Mouse (Mus musculus) heart, postnatal 4 days (tissue): ENCODE measurements at regions not wholly inside any gene's neighbourhood (a gene's known extent, or its start where the extent isn't known, plus 50 kb on each side); places are given as distances from the start of the nearest gene placed in this dataset.
A peak's percentile ranks its signal among the peaks of the same experiment; 100 is the strongest.

Experiments
- DNase-seq: peaks from one replicate; pipeline ENCODE4 v3.0.0; 2021

DNA sequence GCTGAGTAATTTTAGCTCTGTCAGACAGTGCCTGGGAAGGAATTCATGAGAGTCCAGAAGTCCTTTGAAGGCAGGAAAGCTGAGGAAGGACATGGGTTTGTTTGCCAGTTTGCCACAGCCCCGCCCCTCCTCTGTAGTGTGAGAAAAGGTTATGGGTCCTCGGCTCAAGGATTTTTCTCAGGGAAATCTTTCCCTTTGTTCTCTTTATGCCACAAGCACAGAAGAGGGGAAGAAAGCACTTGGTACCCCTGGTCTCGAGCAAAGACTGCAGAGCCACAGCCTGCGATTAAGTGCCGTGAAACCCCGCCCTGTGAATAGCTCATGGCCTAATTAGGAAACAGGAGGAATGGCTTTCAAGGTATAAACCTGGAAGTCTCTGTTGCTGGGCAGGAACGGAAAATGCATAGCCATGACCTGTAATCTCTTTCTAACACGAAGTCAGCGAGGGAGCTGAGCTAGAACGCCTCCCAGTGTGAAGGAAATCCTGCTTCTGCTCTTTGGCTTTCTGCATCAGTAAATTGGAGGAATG is 166.1 kb upstream of the Tars start:
- DNase-seq, result peak; percentile 5

DNA sequence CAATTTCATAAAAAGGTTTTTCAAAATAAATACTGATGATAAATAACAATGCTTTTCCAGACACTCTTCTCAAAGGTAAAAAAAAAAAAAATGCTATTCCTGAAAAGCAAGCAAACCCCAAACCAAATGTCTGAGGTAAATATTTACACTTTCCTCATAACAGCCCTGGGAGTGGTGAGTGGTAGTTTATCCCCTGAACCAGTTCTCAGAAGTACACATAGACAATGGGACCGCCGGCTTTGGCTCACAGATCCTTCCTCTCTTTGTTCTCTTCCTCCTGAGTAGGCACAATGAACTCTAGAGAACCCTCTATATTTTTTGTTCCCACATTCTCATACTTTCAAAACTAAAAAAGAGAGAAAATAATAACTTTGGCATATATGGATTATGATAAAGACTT is 153.1 kb upstream of the Tars start:
- no peak for DNase-seq

DNA sequence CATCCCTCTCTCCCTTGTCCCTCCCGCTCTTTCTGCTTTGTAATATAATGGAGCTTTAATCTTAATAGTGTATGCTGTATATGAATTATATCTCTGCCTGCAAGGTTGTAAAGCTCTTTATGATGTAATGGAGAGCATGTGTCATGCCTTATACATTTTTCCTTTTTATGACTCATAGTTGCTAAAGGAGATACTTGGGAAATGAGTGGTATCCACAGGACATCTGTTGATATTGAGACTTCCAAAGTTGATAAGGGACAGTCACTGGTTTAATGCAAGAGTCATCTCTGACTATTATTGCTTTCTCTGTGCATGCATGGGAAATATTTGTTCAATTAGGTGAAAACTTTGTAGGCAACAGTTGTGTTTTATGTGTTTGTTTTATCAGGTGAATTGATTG is 152.6 kb upstream of the Tars start:
- no peak for DNase-seq

DNA sequence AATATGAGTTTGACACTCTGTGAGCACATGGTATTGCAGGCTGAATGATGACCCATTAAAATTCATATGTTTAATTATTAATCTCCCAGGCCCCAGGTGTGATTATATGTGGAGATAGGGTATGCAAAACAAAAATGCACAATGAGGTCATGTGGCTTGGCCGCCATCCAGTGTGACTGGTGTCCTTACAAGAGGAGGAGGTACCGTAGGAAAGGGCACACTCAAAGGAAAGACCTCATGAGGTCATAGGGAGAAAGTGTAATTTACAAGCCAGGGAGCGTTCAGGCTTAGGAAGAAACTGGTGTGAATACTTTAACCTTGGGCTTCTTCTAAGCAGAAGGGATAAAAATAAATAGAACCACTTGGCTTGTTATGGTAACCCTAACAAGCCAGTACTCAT is 140.0 kb upstream of the Tars start:
- DNase-seq, result no peak

GRCm38 (mm10) chr15:11536076-11536620 is 136.7 kb upstream of the Tars start:
- no peak for DNase-seq

DNA sequence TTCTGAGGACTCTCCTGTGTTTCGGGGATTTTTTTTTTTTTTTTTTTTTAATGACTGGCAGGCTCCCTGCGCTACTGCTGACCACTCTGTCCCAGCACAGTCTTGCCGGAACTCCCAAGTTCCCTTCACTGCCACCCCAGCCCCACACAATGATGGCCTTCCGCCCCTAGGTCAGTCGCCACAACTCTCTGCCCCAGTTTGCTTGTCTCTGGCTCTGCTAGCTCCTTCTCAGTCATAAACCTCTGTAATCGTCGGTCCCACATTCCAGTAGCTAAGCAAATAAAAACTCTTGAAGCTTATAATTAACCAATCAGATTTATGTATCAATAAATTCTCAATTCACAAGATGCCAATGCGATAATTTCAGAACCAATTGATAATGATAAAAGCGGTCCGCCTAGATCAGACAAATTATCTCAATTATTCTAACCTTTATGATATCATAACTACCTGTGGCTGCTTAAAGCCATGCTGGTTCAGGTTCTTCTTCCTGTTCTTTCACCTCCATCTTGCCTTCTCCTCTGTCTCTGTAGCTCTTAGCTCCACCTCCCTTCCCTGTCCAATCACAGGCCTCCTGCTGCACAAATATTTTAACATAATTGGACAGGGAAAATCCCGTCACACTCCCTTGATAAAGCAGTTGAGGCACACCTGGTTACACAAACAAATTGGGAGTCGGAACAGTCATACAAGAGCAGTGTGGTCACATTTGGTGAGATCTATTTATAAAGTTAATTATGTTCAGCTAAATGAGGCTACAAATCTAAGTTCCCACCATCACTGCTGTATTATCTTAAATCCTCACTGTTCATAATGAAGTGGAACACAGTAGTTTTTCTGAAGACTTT is 135.2 kb upstream of the Tars start:
- no peak for DNase-seq

- no peak for DNase-seq
These were observed 134.2 kb upstream of the Tars start for GRCm38 (mm10) chr15:11533616-11534015.

GRCm38 (mm10) chr15:11533002-11533610 is 133.6 kb upstream of the Tars start:
- DNase-seq, result no peak

DNA sequence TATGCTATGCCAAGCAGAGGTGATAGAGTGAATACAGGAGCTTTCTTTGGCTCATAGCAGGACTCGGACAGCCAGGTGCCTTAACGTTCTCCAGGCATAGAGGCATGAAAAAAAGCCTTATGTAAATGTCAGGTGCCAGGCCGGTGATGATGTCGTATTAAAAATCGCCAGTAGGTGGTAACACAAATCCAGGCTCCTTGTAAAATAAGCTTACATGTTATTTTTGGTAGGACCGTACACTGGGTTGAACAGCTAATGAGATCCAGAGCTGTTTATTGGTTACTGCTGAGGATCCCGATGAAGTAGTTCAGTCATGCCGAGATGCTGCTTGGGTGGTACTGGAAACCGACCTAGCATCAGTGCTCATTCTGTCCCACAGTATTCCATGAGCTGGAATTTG is 133.1 kb upstream of the Tars start:
- no peak for DNase-seq

DNA sequence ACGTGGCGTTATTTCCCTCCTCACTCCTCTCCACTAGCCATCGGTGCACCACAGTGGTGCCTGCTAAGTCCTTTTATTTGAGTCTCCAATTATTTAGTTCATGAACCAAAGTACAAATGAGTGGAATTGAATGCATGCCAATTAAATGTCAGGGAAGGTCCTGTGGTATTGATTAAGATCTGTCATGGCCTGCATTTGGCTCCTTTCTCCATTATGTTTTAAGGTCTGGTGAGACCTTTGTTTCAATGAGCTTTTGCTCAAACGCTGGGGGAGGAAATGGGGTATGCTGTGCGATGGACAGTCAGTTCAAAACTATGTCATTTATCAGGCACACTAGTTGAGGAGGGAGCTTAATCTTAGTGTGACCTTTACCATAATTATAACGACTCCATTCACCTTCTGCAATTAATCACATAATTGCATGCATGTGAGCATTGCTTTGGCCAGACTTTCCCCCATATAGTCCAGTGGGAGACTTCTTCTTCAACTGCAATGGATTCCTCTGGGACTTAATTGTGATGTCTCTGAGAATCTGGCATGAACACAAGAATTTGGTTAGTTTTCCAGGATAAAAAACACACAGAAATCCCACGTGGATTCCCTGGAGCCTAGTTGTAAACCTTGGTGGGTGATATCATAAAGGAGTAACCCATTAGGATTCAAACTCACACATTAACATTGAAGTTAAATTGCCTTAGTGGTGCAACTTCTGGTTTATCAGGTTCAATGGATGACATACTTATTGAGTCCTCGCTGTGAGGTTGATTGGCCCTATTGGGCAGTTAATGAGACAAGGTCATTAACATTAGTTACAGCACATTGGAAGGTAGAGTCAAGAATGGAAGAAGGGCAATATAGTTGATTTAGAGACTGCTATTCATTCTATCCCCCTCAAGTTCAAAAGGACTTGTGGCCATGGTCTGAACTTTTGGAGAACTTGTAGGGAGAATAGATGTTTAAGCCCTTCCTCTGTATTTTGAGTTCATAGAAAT is 130.7 kb upstream of the Tars start:
- DNase-seq, result no peak

DNA sequence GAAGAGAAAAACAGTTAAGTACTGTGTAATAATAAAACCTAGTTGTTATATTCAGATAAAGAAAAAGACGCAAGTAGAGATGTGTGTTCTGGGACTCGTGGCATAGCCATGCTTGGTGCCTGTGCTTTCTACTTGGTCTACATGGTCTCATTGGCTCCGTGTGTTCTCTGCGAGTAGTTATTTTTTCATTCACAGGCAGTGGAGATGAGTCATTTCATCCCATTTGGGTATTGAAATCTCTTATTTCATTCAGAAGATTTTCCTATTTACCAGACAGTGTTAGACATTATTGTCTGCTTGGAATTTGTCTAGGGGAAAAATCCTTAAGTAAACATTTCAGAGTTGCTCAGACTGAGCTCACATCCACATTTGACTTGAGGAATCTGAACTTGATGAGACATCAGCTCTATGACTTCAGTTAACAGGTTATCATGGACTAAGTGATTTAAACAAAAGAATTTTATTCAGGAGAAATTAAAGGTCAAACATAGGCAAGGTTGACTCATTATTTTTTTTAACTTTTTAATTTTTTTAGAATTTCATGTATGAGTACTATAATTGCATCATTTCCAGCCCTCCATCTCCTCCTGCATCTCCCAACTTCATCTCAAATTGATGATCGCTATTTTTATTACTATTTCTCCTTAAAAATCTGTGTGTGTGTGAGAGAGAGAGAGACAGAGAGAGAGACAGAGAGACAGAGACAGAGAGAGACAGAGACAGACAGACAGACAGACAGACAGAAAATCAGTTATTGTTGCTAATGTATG is 125.1 kb upstream of the Tars start:
- DNase-seq, result no peak

DNA sequence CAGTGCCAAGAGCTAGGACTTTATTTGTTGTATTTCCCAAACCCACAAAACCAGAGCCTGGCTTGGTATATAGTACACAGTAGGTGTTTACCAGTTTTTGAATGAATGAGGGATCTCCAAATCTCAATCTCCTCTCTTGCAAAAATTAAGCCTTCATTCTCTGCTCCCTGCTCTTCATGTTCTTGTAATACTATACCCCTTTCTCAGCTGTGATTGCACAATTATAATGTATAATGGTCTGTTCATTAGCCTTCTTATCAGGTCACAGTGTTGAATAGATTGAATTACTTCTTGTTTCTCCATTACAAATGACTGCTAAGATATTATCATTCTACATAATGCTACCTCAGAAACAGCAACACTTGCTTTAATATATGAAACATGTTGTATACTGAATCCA is 119.1 kb upstream of the Tars start:
- DNase-seq, result no peak

DNA sequence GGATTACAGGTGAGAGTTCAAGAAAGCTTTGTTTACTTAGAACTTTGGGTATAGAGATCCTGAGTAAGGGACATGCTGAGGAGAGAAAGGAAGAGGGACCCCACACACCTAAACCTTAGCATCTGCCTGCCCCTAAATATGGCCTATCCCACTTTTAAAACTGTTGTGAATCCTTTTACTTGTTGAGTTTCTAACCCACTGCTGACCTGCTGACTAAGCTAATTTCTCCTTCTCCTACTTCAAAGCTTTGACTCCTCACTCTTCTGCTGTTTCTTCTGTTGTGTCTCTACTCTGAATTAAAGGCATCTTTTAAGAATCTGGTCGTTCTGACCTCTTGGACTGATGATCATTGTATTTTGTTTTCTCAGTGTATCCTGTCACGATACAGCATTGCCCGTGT is 118.4 kb upstream of the Tars start:
- no peak for DNase-seq

DNA sequence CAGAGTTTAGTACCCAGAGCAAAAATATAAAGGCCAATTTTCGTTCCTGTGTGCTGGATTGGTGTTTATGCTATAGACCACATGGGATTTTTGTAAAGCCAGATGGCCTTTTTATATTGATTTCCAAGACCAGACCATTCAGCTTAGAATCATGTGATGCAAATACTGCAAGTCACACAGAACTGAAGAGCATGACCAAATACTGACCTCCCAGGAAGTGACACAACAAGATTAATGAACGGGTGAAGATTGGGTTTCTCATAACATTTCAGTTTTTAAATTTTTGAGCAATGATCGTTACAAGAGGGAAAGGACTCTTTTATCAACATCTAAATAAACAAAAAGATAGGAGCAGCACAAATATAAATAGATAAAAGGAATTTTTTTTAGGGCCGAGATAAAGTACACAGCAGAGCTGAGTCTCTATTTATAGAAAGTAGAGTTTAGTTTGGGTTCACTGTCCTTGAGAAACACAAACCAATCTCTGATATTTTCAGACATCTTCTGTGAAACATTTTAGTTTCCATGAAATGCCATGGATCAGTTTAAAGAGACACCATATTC is 105.7 kb upstream of the Tars start:
- DNase-seq, result no peak

DNA sequence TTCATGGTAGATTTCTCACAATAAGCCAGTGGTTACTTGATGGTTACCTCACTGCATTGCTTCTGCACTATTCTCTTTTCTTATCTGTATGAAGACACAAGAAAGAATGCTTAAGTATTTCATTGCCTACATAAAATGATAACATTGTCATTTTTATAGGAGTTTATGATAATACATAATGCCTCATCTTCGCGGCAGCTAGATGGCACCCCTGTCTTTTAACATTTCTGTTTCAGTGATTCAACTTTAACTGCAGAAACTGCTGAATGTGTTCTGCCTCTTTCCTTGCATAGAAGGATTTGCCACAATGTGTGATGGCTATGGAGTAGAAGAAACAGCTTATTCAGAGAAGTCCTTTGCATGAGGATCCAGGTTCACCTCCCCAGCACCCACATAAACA is 97.0 kb upstream of the Tars start:
- DNase-seq, result no peak

- no peak for DNase-seq
These were observed 89.7 kb upstream of the Tars start for GRCm38 (mm10) chr15:11489116-11489515.

GRCm38 (mm10) chr15:11487268-11487783 is 87.9 kb upstream of the Tars start:
- DNase-seq, result no peak

DNA sequence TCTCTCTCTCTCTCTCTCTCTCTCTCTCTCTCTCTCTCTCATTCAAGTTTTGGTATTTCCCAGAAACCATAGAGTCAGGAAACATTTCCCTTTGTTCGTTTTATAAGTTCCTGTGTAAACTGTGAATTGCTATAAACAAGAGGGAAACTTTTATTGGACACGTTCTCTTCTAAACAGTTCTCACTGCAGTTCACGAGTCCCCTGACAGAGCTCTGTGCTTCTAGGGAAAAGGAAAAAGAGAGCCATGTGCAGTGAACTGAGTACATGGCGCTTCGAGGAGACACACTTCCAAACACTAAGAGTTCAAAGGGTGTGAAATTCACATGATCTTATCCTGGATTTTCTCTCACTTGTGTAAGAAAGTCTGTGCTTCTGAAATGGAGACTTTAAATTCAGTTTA is 84.5 kb upstream of the Tars start:
- no peak for DNase-seq

DNA sequence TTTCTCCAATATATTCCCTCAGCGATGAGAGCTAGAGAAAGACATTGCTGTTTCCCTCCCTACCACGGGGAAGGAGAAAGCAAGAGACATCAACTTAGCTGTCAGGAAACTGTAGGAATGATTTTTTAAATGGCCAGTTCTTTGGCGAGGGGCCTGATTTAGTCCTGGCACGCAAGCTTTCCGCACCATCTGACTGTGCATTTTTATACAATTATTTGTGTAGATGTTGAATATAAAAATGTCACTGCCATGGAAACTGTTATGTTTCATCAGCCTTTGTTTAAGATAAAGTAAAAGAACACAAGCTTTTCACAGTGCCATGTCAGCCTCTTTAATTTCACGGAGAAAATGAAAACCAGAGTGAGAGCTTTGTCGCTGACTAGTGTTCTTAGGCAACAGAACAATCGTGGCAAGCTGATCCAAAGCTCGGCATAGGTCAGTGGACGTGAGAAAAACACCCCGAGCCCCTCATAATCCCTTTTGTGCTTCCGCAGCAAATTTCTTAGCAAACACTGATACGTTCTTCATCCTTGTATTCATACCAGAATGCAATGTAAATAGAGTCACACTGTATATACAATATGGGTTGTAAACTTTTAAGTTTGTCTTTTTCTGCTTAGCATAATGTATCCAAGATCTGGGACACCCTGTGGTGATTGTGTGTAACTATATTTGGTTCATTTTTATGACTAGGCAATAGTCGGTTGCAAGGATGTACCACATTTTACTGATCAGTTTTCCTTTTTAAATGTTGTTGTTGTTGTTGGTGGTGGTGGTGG is 79.9 kb upstream of the Tars start:
- DNase-seq, result no peak

DNA sequence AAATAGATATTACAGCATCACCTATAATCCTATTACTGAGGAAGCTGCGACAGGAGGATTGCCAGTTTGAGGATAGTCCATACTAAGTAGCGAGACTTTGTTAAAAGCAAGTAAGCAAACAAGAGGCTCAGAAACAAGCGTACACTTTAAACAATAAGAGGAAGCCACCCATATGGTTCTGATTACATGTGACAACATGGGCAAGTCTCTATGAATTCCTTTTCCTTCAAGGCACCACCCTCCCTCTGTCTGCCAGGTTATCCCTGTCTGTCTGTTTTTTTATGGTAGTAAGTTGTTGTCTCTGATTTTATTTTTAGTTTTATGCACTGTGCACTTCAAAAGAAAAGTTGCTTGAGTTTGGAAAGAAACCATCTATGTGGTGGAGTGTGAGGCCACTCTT is 76.8 kb upstream of the Tars start:
- DNase-seq, result no peak
